Mouse (Mus musculus): ENCODE data around the gene Emp3.

The Emp3 gene

DNA sequence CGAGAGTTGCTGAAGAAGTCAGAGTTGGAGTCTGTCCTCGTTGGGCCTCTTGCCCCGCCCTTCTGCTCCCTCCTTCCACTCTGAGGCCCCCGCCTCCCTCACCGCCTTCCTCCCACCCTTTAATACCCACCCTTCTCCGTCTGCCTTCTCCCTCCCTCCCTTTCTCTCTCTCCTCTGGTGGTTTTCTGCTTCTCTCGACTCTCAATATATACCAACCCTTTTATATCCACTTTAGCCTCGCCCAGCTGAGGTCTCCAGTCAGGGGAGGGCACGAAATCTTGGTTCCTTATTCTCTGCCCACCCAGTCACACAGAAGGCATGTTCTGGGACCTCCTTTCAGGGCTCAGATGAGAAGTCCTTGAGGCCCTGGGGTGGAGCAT is at the start of gene Emp3:
TSS of gene Emp3 (minus strand) at position 163 of the 380 bp plus-strand sequence.
- no peak for TF ChIP-seq GATA4 (IDR thresholded peaks at IDR 0.05; ENCODE audit: insufficient replicate concordance, low read length)

DNA sequence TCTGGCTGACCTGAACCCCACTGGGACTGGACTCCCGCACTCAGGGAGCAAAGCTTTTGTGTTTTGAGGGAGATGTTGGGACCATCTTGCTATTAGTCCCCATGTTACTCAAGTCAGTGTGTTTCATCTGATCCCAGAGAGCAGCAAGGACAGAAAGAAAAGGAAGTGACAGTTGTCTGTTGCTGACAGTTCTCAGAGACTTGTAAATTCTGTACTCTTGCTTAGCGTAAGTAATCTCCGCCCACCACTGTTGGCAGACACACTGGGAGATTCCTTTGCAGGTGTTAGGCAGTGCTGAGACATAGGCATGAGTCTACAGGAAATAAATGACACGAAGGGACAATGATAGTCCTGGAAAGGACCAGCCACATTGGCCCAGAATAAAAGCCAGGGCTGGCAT is 35.4 kb upstream of the Emp3 start:
- no peak for TF ChIP-seq GATA4 (IDR thresholded peaks at IDR 0.05; ENCODE audit: insufficient replicate concordance, low read length)

DNA sequence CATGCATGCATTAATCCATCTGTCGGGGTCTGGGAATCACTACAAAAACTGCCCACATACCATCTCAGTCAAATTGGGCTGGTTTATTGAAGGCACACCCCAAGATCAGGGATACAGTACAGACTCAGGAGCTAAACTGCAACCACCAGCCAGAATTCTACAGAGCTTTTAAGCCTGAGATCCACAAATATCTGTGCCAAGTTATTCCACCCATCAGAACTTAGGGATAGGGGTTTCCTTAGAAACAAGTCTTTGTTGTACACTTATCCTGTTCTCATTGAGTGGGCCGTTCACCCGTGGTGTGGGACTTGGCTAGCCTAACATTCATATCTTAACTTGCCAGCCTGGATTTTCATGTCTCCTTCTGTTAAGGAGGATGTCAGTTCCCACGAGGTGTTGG is 27.9 kb upstream of the Emp3 start:
- TF ChIP-seq GATA4 (IDR thresholded peaks at IDR 0.05; ENCODE audit: insufficient replicate concordance, low read length) = no peak

DNA sequence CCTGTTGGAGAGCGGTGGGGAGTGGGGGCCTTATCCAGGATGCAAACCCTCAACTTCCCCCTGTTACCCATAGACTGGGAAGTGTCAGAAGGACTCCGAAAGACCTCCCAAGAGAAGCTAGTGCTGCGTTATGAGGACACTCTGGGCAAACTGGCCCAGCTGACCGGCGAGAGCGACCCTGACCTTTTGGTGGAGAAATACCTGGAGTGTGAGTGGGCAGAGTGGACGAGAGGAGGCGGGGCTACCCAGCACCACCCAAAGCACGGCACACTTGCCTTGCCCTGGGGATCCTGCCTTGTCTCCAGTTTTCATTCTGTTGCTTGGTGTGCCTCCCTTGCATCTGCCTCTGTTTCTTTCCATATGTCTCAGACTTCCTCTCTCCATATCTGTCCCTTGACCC is 20.8 kb upstream of the Emp3 start:
- no peak for TF ChIP-seq GATA4 (IDR thresholded peaks at IDR 0.05; ENCODE audit: insufficient replicate concordance, low read length)

DNA sequence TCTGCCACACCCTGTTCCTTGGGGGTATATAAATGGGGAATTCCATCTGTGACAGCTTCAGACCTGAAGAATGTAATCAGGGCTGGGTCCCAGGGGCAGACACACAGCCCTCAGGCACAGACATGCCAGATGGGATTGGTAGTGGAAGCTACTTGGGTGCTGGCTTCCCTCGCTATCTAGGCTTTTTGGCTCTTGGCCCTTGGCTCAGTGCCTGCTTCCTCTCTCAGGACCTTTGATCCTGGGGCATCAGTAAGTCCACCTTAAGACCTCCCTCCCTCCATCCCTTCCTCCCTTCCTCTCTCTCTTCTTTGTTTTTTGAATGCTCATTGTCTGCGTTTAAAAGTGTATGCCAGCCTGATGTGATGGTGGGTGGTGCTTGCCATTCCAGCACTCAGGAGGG is 18.6 kb upstream of the Emp3 start:
- TF ChIP-seq GATA4 (IDR thresholded peaks at IDR 0.05; ENCODE audit: insufficient replicate concordance, low read length) = no peak

DNA sequence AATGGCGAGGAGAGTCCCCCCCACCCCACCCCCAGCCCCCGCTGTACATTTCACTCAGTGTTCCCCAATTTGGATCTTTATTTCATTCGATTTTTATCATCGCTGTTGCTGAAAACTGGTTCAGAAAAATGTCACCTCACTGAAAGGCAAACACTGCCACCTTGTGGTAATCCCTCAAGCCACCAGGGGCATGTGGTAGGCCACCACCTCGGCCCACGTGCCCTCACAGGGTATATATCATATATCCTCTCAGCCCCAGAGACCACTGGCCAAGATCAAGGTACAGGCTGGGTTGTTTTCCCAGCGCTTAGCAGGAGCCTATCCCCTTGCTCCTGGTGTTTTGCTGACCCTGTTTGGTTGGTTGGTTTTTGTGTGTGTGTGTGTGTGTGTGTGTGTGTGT is 13.9 kb upstream of the Emp3 start:
- no peak for TF ChIP-seq GATA4 (IDR thresholded peaks at IDR 0.05; ENCODE audit: insufficient replicate concordance, low read length)

DNA sequence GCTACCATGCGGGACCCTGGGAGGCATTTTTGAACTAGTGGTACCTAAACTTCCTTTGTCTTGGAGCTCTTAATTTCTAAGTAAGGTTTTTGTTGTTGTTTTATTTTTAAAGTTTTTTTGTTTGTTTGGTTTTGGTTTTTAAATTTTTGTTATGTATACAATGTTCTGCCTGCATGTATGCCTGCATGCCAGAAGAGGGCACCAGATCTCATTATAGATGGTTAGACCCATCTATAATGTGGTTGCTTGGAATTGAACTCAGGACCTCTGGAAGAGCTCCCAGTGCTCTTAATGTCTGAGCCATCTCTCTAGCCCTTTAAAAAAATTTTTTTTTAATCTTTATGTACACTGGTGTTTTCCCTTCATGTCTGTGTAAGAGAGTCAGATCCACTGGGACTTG is 8.5 kb upstream of the Emp3 start:
- TF ChIP-seq GATA4 (IDR thresholded peaks at IDR 0.05; ENCODE audit: insufficient replicate concordance, low read length) = no peak

DNA sequence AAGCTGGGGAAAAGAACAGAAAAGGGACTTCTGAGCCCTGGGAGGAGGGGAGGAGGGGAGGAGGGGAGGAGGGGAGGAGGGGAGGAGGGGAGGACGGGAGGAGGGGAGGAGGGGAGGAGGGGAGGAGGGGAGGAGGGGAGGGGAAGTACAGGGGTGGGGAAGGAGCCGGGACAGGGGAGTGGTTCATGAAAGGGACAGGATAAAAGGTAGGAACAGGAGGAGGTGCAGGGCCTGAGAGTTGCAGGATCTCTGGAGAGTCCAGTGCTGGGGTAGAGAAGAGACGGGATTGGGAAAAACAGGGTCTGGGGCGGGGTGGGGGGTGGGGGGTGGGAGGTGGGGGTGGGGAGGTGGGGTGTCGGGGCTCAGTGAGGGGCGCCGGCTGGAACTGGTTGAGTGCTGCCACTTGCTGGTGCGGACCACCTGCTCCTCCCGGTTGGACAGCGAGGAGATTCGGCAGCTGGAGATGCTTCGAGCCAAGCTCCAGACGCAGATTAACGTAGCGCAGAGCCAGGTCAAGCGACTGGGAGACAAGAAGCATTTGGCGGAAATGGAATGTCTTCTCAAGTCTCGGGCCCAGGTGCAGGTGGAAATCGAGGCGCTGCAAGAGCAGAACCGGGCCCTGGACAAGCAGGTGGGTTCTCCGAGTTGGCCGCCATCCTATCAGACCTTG is 7.6 kb upstream of the Emp3 start:
- TF ChIP-seq GATA4 (IDR thresholded peaks at IDR 0.05; ENCODE audit: insufficient replicate concordance, low read length) = no peak

DNA sequence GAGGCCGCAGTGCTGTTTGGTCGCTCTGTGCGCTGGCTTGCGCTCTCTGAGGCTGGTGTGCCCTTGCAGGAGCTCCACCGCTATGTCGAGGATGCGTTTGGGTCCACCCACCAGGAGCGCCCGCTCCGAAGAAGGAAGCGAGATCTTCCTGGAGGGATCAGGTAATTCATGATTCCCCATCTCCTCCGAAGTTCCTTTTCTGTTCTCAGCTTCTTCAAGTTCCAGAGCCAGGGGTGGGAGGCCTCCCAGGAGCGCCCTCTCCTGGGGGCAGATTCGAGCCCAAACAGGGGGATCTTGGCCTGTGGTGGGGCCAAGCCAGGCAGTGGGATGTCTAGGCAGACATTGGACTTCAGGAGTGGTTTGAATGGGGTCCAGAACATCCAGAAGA is 3.2 kb upstream of the Emp3 start:
- TF ChIP-seq GATA4 (IDR thresholded peaks at IDR 0.05; ENCODE audit: insufficient replicate concordance, low read length) = no peak

DNA sequence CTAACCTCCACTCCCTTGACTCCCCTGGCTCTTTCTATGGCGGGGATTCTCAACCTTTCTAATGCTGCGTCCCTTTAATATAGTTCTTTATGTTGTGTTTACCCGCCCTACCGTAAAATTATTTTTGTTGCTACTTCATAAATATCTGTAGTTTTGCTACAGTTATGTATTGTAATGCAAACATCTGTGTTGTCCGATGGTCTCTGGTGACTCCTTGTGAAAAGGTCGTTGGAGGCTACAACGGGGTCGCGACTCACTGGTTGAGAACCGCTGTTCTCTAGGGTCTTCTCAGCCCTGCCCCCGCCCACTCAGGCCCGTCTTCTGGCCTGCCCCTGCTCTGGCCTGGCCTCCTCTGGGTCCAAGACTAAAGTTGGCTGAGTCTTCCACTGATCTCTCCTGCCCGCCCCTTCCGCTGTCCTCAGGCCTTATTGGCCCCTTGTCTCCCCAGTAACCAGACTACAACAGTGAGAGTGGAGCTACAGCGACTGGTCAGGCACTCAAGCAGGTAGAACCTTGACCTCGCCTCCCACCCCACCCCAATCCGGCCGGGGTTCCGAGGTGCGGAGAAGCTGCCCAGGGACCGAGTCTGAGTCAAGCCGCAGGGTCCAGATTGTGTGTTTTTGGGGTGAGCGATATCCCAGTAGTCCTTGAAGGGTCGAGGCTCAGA is 2.7 kb upstream of the Emp3 start, which contains the start of gene Ccdc114:
TSS of gene Ccdc114 (plus strand) at position 311 of the 667 bp plus-strand sequence.
- no peak for TF ChIP-seq GATA4 (IDR thresholded peaks at IDR 0.05; ENCODE audit: insufficient replicate concordance, low read length)

DNA sequence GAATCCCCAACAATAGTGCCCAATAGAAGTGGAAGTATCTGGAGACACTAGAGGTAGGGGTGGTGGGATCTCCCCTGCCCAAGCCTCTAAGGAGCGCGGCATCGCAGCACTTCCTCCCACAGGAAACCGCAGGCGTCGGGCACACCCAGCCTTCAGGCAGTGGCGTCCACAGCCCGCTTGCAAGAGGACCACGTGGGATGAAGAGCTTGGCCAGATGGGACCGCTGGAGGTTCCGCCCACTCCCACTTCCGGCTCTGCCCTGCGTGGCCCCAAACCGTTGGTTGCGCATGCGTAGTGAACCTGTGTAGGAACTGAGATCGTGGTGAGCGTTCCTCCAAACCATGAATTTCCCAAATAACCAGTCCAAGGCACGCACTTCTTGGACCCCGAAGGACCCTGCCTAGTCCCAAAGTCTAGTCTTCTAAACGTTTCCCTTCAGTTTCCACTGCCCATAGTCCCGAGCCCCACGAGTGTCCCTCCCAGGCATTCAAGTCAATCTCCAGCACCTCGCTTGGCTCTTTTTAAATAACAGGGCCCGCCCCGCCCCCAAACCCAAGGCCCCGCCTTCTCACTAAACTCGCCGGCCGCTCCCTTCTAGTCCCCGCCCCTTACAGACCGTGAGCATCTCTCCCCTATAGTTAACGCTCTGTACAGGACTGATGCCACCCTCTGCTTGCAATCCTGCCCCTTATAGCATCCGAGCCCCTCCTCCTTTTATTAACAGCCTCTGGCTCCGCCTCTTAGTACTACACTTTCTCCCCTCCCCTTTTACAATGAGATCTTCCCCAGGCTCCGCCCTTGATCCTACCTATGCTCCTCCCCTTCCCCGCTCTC is 1.9 kb upstream of the Emp3 start:
- TF ChIP-seq GATA4 (IDR thresholded peaks at IDR 0.05; ENCODE audit: insufficient replicate concordance, low read length) = no peak; the same call in 1 of the 2 replicates

DNA sequence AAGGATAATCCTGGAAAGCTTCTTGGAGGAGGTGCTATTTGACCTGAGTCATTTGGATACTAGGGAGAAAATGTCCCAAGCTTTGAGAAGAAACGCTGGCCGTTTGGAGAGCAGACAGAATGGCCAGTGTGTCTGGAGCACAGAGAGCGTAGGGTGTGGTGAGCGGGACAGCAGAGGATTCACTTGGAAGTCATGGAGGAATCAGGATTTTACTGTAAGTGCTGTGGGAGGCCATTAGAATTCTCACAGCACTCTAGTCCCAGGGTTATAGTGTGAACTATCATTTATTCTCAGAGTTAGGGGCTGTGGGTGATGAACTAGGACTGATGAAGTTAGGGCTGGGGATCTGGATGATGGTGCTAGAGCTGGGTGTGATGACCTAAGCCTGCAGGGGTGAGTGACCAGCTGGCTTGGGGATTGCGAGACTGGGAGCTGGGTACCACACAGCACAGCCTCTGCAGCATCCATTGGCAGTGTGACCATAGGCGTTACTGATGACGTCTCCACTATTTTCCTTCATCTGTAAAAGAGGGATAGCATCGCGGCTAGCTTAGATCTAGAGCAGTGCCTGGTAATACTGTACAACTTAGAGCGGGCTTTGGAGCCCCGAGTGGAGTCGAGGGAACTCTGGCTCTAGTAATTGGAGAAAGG is 871 bp upstream of the Emp3 start:
- no peak for TF ChIP-seq GATA4 (IDR thresholded peaks at IDR 0.05; ENCODE audit: insufficient replicate concordance, low read length)

DNA sequence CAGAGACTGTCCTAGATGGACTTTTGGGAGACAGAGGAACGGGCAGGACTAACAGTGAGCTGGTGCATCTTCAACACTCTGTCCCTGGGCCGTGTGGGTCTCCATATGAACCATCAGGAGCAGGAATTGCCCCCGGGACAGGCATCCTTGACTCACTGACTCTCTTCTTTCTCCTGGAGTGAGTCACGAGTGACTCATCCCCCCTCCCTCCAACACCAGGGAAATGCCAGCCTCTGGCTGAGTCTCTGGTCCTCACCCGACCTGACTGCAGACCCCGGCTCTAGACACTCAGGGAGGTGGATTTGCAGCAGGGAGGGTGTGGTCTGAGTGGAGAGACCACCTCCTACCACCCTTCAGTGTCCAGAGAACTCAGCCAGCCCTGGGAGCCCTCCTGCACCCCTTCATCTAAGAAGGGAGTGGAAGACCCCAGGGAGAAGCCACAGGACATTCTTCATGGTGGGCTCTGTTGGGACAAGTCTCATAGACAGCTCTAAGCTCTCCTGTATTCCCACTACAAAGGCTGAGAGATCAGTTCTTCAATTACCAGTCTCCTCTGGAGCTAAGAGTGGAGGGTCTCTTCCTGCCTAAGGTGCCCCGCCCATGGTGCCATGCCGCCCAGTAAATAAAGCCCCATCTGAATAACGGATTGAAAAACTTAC is 492 bp downstream of the Emp3 start:
- TF ChIP-seq GATA4 (IDR thresholded peaks at IDR 0.05; ENCODE audit: insufficient replicate concordance, low read length) = no peak

DNA sequence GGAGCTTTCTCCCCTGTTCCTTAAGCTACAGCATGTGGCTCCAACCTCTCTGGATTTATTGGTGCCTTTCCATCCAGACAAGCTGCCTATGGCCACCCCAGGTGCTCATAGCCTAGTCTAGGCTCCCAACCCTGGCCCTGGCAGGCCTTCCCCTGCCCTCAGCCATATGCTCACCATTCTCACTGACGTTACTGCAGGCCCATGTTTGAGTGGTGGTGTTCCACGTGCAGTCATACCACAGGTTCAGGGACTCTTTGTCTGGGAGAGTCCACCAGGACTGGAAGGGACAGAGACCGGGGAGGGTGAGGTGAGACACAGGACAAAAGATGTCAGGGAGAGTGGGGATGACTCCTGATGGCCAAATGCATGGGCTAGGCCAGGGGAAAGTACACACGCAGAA is 1.4 kb downstream of the Emp3 start:
- TF ChIP-seq GATA4 (IDR thresholded peaks at IDR 0.05; ENCODE audit: insufficient replicate concordance, low read length) = no peak

DNA sequence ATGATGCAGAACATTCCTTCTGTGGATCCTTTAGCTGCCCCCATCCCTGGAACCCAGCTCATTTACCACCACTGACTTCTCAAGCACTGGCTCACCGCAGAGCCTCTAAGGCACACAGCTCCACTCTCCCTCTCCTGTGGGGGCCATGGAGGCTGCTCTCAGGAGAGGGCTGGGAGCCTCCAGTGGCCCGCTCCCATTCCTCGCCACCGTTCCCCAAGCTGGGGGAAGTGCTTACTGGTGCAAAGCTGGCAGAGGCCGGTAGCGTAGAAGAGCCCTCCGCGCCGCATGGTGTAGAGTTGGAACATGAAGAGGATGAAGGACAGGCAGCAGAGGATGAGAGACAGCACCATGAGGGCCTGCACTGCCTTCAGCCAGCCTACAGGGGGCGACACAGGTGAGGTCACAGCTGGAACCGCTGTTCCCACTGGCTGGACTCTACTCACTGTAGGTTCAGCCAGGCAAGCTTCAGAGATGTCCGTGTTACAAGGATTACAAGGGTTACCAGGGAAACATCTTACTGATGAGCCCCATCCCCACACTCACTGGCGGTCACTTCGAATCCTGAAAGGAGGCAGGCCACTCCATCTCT is 2.0 kb downstream of the Emp3 start:
- no peak for TF ChIP-seq GATA4 (IDR thresholded peaks at IDR 0.05; ENCODE audit: insufficient replicate concordance, low read length)
